Mouse (Mus musculus) embryonic facial prominence, embryonic 11.5 days (tissue): ENCODE measurements around the gene Bpifa2. TPM values are rescaled to one million over a fixed set of nuclear protein-coding genes. Genes with fewer than 3 reads are reported as not detected.

Experiments used
- ATAC-seq: fragments of 200-750 bp; cut with Nextera tagmentation; replicated peaks from 2 replicates; pipeline ENCODE4 v1.8.0; 2017; ENCODE audit warnings: low read depth; ENCODE audit not compliant: insufficient number of reproducible peaks, low FRiP score, low TSS enrichment
- DNase-seq: peaks from one replicate; pipeline ENCODE4 v3.0.0-alpha.2; 2015; ENCODE audit warnings: low spot score
- H3K27ac ChIP-seq: fragments of 300-500 bp; sonication (generic); replicated peaks from 2 replicates; pipeline ENCODE4 v1.5.1; 2014; ENCODE audit warnings: mild to moderate bottlenecking, low read depth, low read length, control low read depth
- H3K27me3 ChIP-seq: fragments of 300-500 bp; sonication (generic); 2 replicates; pipeline ENCODE4 v1.6.1; 2014; ENCODE audit warnings: mild to moderate bottlenecking, low read length, moderate library complexity, mixed read lengths; ENCODE audit not compliant: control insufficient read depth, insufficient read depth
- H3K36me3 ChIP-seq: fragments of 300-500 bp; sonication (generic); replicated peaks from 2 replicates; pipeline ENCODE4 v1.6.1; 2014; ENCODE audit warnings: low read depth, mild to moderate bottlenecking, low read length, moderate library complexity, mixed read lengths; ENCODE audit not compliant: control insufficient read depth, insufficient read depth
- H3K4me1 ChIP-seq: fragments of 300-500 bp; sonication (generic); 2 replicates; pipeline ENCODE4 v1.6.1; 2014; ENCODE audit warnings: low read length, mixed read lengths; ENCODE audit not compliant: control insufficient read depth, insufficient read depth
- H3K4me2 ChIP-seq: fragments of 300-500 bp; sonication (generic); 2 replicates; pipeline ENCODE4 v1.6.1; 2014; ENCODE audit warnings: low read depth, mild to moderate bottlenecking, control low read depth, low read length, moderate library complexity
- H3K4me3 ChIP-seq: fragments of 300-500 bp; sonication (generic); 2 replicates; pipeline ENCODE4 v1.5.1; 2014; ENCODE audit warnings: low read depth, low read length, control low read depth
- H3K9ac ChIP-seq: fragments of 300-500 bp; sonication (generic); replicated peaks from 2 replicates; pipeline ENCODE4 v1.6.1; 2014; ENCODE audit warnings: mild to moderate bottlenecking, control low read depth, low read length
- H3K9me3 ChIP-seq: fragments of 300-500 bp; sonication (generic); replicated peaks from 2 replicates; pipeline ENCODE4 v1.6.1; 2016; ENCODE audit warnings: mild to moderate bottlenecking, low read length, inconsistent platforms, mixed read lengths; ENCODE audit not compliant: control insufficient read depth
- WGBS: fragments of 180-500 bp; shearing (Covaris S2); extraction: QIAGEN DNeasy Blood & Tissue Kit; methylation state at CpG from one replicate; pipeline ENCODE4 v1.1.7; 2014; 5-methylcytosine and 5-hydroxymethylcytosine counted together
- polyA plus RNA-seq: library from polyadenylated mRNA; unstranded; fragments of >200 nt; fragmentation: Nextera tagmentation; extraction: Ambion mirVana; gene quantifications from 2 replicates; pipeline ENCODE4 v1.2.1, GENCODE M21; 2014

Gene Bpifa2
- polyA plus RNA-seq, 1 experiment from 2014 or later, result not detected

GRCm38 (mm10) chr2:154044743-154045142, 36.7 kb downstream of the Bpifa2 start:
- Histone ChIP-seq H3K4me3 (no peak overlapping the region), H3K36me3 (no peaks in the 10 kb centered on the region), H3K9ac (no peak overlapping the region), H3K4me2 (no peak overlapping the region), H3K27me3 (no peaks in the 10 kb centered on the region), H3K9me3 (no peaks in the 10 kb centered on the region), H3K4me1 (no peaks in the 10 kb centered on the region), H3K27ac (no peak overlapping the region)
- WGBS, result 86% methylated on average over 3 of the region's 3 CpGs
- no peak for ATAC-seq
- no peak for DNase-seq

- H3K9me3 ChIP-seq, result no peaks in the 10 kb centered on the region
- no peaks in the 10 kb centered on the region for H3K27me3 ChIP-seq
- 54% methylated on average over 2 of the region's 2 CpGs for WGBS
- no peak overlapping the region for H3K4me2 ChIP-seq
- no peak overlapping the region for H3K4me3 ChIP-seq
- no peak overlapping the region for H3K9ac ChIP-seq
- no peaks in the 10 kb centered on the region for H3K36me3 ChIP-seq
- no peak overlapping the region for H3K27ac ChIP-seq
- H3K4me1 ChIP-seq, result no peaks in the 10 kb centered on the region
- ATAC-seq, result no peak
- DNase-seq, result no peak
Measured at GRCm38 (mm10) chr2:154058690-154059089, 50.6 kb downstream of the Bpifa2 start.

Other genes starting within 250 kb of the Bpifa2 start
- gene Efcab8, start 228.3 kb upstream of the Bpifa2 start, polyA plus RNA-seq, result not detected in 2 replicates
- gene Sun5, start 137.2 kb upstream of the Bpifa2 start, polyA plus RNA-seq, result not detected in 2 replicates
- gene Bpifb2, start 133.2 kb upstream of the Bpifa2 start, polyA plus RNA-seq, result not detected in 2 replicates
- gene Bpifb6, start 107.9 kb upstream of the Bpifa2 start, polyA plus RNA-seq, result not detected in 2 replicates
- not detected in 2 replicates for gene Bpifb3, start 90.0 kb upstream of the Bpifa2 start, polyA plus RNA-seq
- gene Bpifb4, start 70.1 kb upstream of the Bpifa2 start, polyA plus RNA-seq, result 0.18 TPM in 1 of 2 replicates, not detected in the other
- gene Bpifa6, start 33.3 kb upstream of the Bpifa2 start, polyA plus RNA-seq, result not detected in 2 replicates
- not detected in 2 replicates for gene Bpifa3, start 122.1 kb downstream of the Bpifa2 start, polyA plus RNA-seq
- not detected in 2 replicates for gene Bpifa1, start 134.6 kb downstream of the Bpifa2 start, polyA plus RNA-seq
- not detected in 2 replicates for gene Bpifa5, start 154.3 kb downstream of the Bpifa2 start, polyA plus RNA-seq
- not detected in 2 replicates for gene Bpifb1, start 182.6 kb downstream of the Bpifa2 start, polyA plus RNA-seq
- gene Bpifb5, start 215.5 kb downstream of the Bpifa2 start, polyA plus RNA-seq, result 0.29 TPM in 2 replicates
- not detected in 2 replicates for gene Bpifb9a, start 249.6 kb downstream of the Bpifa2 start, polyA plus RNA-seq